Mouse (Mus musculus) common myeloid progenitor, adult 5-6 weeks (primary cell): ENCODE measurements around the gene Pip5k1a. TPM values are rescaled to one million over a fixed set of nuclear protein-coding genes. Genes with fewer than 3 reads are reported as not detected.
"Not testable (repeated sequence)": the region's sequence is repeated elsewhere in the genome, so short reads cannot be mapped to it uniquely, and the experiment has no call there.

Source experiments
- ATAC-seq: replicated peaks from 2 replicates; pipeline ENCODE4 v1.8.0; 2016; ENCODE audit warnings: low read depth, mild to moderate bottlenecking, moderate TSS enrichment, inconsistent platforms; ENCODE audit not compliant: poor library complexity, severe bottlenecking
- total RNA-seq: library from RNA; stranded (forward); fragments of 200-1000, 187-1606 nt; gene quantifications from 2 replicates; pipeline ENCODE4 v1.2.3, GENCODE M21; 2017

Gene Pip5k1a
- 13.3 and 19.2 TPM in 2 replicates for total RNA-seq

DNA sequence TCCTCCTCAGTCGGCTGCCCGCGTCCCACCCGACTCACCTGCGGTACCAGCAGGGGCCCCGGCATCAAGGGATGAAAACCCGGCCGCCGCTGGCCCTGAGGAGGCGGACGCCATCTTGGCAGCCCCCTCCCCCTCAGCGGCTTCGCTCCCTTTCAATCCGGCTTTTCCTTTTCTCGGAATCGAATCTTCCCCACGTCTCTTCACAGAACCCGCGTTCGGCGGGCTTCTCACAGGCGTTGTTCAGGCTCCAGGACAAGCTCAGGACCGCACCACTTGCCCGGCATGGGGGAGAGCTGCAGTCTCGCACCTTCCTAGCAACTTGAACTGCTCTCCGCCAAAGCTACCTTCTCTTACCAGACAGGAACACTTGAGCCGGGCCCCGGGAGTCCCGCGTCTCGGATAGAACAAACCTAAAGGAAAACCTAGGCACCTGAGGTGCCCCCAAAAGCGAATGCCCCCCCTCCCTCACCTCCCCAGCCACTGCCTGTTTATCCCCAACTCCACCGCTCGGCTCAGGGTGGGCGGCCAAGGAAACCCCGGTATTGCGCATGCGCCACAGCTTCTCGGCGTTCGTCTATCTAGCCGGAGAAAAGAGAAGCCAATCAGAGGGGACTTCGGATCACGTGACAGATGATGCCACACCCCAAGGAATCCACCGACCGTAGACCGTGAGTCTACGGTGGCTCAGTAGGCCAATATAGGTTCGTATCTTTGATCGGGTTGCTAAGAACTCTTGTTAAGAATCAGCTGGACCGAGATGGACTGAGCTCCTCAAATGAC is at the start of gene Pip5k1a:
Pip5k1a (minus strand) TSS at position 593 of the 780 bp plus-strand sequence.
- peak; percentile 75 for ATAC-seq

GRCm38 (mm10) chr3:95153874-95154273 is 47.1 kb upstream of the Pip5k1a start:
- peak; percentile 98 for ATAC-seq

DNA sequence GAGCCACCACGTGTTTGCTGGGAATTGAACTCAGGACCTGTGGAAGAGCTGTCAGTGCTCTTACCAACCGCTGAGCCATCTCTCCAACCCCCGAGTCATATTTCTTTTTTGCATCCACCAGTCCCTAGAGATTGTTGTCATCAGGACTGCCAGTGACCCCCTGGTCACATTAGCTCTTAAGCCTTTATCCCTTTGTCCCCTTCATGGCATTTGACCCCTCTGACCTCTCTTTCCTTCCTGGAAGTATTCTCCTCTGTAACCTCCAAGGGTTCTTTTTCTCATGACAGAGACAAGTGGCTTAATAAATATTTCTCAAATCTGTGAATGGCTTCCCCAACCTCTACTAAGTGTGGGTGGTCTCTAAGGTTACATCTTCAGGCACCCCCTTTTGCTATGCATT is 41.2 kb upstream of the Pip5k1a start:
- ATAC-seq, result no peak

GRCm38 (mm10) chr3:95142617-95143011 is 35.9 kb upstream of the Pip5k1a start:
- peak; percentile 76 for ATAC-seq

DNA sequence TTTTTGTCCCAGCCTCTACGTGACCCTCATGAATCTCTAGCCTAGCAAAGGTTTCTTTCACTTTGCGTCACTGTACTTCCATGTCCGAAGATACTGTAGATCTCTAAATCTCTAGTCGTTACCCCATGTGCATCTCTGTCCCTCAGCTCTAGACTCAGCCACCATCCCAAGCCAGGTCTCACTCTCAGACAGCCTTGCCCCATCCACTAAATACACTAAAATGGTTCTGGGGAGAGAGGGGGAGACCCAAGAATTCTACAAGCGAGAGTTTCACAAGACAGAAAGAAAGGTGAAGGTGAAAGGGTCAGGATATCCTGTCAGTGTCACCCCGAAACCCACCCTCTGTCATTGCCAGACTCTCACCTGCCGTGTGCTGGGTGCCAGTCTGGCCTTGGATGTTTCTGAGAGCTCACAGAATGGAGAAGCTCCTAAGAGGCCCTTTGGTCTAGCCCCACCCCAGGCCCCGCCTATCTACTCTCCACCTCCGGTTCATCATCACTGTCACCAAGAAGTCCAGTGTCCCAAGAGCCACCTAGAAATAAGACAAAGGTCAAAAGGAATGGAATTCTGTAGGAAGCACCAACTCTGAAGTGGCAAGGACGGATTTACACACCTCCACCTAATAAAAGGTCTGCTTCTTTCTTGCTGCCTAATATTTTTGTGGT is 35.4 kb upstream of the Pip5k1a start, which contains the start of gene Tnfaip8l2:
Tnfaip8l2 (minus strand) TSS at position 409 of the 665 bp plus-strand sequence.
- ATAC-seq, result peak; percentile 55

DNA sequence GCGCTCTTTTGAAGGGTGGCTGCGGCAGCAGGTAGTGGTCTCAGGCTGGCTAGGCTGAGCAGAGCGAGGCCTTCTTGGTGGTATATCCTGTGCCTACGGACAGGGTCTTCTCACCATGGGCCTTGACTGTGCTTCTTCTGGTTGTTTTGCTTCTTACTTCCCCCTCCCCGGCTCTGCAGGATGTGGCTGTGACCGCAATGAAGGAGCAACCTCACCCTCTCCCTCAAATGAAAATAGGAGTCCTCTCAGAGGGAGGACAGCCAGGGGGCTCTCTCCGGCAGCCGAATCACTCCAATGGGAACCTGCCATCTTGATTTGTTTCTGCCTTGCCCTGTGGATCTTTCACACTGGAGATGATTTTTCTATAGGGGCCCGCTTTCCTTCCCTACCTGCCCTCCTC is 34.7 kb upstream of the Pip5k1a start:
- peak; percentile 80 for ATAC-seq

GRCm38 (mm10) chr3:95140795-95141194 is 34.1 kb upstream of the Pip5k1a start:
- ATAC-seq, result no peak

DNA sequence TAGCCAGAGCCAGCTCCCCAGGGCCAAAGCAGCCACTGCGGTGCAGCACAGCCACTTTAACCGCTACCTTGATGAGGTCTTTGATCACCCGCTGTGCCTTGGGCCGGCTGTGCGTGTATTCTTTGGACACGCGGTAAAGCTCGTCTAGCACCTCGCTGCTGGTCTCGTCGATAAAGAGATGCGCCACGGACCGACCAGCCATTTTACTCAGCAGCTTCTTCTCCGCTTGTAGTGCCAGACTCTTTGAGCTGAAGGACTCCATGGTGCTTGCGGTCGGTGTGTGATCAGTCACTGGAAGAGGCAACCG is 33.5 kb upstream of the Pip5k1a start:
- no peak for ATAC-seq

DNA sequence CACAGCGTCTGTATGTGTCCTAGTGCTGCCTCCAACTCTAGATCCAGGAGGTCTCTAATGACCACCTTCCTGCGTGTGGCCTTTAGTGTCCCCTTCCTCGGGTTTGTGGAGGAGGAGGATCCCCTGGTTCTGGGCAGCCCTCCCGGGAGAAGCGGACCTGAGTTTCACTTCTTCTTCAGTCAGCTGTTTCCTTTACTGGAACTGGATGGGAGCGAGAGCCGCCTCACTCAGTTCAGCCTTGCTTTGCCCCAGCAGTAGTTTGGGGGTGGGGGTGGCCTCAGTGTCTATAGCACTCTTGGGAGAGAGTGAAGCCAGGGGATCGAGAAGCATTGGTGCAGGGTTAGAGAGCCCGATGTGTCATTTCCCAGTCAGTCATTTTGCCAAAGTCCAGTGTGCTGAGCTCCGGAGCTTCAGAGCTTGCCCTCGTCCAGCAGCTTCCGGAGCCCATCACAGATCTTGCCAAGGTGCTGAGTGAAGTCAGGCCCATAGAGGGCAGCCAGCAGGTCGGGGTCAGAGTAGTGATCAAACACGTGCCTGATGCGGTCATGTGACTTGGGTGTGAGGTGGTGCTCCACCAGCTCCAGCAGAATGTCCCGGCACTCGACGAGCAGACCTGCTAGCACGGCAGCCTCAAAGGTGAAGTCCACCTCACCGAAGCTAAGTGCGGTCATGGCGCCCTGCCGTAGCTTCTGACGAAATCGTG is 33.0 kb upstream of the Pip5k1a start:
- ATAC-seq, result no peak

DNA sequence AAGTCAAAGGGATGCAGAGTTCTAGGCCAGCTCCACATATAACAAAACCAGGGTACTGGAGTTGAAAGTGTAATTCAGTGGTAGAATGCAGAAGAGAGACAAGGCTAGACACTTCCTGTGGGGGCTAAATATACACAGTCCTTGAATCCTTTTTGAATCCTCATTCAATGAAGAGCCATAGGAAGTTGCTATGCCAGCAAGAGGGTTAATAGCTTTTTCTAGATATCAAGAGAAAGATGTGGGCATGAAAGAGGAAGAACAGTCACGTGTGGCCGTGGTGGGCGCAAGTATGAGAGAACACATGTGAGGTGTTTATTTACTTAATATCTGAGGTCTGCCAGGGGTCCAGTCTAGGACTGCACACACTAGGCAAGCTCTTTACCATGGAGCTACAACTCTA is 29.6 kb upstream of the Pip5k1a start:
- ATAC-seq, result peak; percentile 7; the same call in 1 of the 2 replicates

- peak; percentile 51 for ATAC-seq
These were observed 28.8 kb upstream of the Pip5k1a start for GRCm38 (mm10) chr3:95135433-95136052.

- ATAC-seq, result peak; percentile 33
These were observed 28.3 kb upstream of the Pip5k1a start for GRCm38 (mm10) chr3:95135023-95135422.

DNA sequence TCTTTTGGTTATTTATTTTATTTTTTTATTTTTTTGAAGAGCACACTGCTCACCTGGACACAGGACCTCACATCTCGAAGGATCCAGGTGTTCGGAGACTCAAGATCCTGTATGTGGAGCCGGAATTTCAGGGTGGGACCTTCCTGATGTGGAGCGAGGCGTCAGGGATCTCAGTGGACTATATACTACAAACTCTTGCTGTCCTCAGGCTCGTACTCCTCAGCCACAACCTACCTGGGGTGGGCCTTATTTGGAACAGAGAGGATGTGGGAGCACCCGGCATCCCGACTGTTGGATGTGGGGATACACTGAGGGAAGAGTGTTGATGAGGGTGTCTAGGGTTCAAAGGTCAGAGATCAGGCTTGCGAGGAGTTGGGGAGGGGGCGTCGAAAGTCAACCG is 27.4 kb upstream of the Pip5k1a start:
- not testable (repeated sequence) for ATAC-seq

DNA sequence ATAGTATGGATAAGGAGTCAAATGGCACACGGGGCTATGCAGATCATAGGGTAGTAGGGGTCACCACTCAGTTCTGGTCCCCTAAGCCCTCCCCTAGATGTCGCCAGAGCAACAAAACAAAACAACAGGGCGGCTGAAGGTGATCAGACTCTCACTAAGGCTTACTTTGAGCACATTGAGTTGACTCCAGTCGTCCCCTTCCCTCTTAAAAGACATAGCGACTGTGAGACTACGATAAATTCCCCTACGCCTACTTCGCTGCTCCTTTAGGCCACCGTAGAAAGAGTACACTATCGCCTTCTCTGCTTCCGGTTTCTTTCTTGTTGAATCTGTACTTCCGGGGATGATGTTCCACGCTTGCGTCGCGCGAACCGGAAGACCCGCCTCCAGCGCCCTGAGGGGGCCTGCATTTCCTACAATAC is 27.0 kb upstream of the Pip5k1a start, which contains the start of the genes Scnm1 and Lysmd1:
Scnm1 (minus strand) TSS at position 332 of the 422 bp plus-strand sequence.
Lysmd1 (plus strand) TSS at position 409 of the 422 bp plus-strand sequence.
- peak; percentile 82 for ATAC-seq

DNA sequence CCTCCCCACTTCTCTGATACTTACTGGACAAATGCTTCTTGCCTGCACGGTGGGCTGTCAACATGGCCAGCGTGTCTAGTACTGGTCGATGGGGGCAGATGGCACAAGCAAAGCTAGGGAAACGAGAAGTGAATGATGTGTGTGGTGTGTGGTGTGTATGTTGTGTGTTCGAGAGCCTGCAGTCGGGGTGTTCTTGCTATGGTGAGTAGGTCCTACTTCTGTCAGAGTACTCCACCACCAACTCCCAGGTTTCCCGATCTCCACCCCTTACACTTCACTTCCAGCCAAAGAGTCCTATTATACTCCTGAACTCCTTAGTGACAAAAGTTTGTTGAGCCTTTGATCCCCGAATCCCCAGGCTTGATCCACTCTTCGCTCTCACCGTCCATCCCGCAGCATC is 26.4 kb upstream of the Pip5k1a start:
- ATAC-seq, result no peak

DNA sequence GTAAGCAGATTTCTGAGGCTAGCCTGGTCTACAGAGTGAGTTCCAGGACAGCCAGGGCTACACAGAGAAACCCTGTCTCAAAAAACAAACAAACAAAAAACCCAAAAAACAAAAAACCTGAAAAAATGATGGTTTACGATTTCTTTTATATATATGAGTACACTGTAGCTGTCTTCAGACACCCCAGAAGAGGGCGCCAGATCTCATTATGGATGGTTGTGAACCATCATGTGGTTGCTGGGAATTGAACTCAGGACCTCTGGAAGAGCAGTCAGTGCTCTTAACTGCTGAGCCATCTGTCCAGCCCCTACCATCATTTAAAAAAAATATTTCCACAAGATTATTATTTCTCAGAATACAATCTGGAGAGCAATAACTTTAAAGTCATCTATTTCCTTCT is 25.7 kb upstream of the Pip5k1a start:
- ATAC-seq, result not testable (repeated sequence)

- ATAC-seq, result no peak
These were observed 23.4 kb upstream of the Pip5k1a start for GRCm38 (mm10) chr3:95130081-95130480.

- ATAC-seq, result no peak
These were observed 22.5 kb upstream of the Pip5k1a start for GRCm38 (mm10) chr3:95129226-95129651.

DNA sequence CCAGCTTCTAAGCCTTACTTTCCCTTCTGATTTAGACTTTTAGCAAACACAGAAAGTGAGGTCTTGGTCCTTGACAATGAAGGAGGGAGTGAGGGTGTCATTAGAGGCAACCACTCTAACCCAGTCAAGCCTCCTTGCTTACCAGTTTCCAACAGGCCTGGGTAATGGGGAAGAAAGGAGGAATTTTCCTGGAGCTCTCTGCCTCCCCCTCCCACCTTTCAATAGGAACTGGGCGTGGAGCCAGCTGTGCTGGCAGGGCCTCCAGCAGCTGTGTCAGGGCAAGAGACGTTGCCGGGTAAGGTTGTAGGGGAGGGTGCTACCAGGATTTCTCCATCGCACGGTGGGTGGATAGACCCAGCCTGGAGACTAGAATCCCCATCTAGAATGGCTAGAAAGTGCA is 18.2 kb upstream of the Pip5k1a start:
- ATAC-seq, result no peak

DNA sequence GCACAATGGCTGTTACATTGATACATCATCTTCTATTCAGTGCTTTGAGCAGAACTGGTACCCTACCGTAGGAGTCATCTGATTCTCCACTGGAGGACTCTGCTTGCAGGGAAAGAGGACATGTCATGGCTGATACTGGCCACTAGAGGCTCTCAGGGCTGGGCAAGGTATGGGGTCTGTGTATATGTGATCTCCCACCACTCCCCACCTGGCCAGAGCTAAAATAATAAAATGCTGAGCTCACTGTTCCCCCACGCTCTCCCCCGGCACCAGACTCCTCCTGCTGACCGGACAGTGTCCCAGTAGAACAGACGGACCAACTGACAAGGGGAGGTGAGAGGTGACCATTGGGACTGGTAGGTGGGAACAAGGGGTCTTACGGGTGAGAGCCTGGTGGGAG is 17.5 kb upstream of the Pip5k1a start, which contains the start of gene Tmod4:
Tmod4 (plus strand) TSS at position 231 of the 400 bp plus-strand sequence.
- peak; percentile 81 for ATAC-seq
